Mouse (Mus musculus): ENCODE data around the gene Bglap2. TPM values are rescaled to one million over a fixed set of nuclear protein-coding genes. Genes with fewer than 3 reads are reported as not detected.

Bglap2 gene
- polyA plus RNA-seq, 1 experiment: 2.1 TPM

DNA sequence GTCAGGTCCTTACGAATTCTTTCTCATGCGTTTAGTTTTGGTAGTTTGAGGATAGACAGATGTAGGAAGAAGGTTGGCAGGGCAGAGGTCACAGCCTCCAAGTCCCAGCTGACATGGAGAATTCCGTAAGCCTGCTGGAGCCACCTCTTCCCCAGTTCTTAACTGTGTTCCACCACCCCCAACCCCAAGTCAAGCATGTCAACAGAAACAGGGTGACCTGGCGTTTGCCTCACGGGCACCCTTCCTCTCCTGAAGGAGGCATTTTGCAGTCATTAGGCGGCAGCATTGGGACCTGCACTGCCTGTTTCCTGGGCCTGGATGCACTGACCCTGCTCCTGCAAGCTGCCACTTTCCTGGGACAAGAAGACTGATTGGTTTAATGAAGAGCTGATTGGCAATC, 39.5 kb upstream of the Bglap2 start:
- DNase-seq: no peak
- TF ChIP-seq POLR2A (IDR thresholded peaks at IDR 0.05; ENCODE audit: borderline replicate concordance, insufficient read depth, low read length): no peak
- no peak for TF ChIP-seq CTCF (IDR thresholded peaks at IDR 0.05; ENCODE audit: borderline replicate concordance, insufficient read depth, low read depth, low read length)
- Histone ChIP-seq H3K4me3 (replicated peaks; ENCODE audit: insufficient read depth, low read depth, low read length) (no peak overlapping the region), H3K4me1 (ENCODE audit: control insufficient read depth, insufficient read depth, low read length) (peaks cover 58% of the 10 kb centered on the region), H3K27me3 (ENCODE audit: control insufficient read depth, insufficient read depth, low read length) (no peaks in the 10 kb centered on the region), H3K27ac (ENCODE audit: insufficient read depth, low read length) (no peak overlapping the region)
- WGBS: 74% methylated on average over 6 of the region's 6 CpGs

DNA sequence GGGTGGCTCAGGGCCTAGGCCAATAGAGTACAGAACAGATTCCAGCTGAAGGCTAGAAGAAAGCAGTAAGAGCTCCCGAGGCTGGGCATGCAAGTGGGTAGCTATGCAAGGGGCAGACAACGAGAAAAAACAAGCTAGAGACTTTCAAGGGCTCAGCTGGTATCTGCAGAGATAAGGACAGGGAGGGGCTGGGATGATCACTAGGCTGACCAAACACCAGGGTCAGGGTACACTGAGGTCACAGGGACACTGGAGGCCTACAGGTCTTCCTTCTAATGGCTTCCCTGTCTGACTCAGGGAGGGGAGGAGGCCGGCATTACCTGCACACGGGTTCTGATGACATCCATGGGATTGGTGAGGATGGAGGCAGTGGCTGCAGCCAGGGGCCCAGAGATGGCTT, 37.2 kb upstream of the Bglap2 start:
- no peak for TF ChIP-seq CTCF (IDR thresholded peaks at IDR 0.05; ENCODE audit: borderline replicate concordance, insufficient read depth, low read depth, low read length)
- no peak for TF ChIP-seq POLR2A (IDR thresholded peaks at IDR 0.05; ENCODE audit: borderline replicate concordance, insufficient read depth, low read length)
- H3K4me1 ChIP-seq (ENCODE audit: control insufficient read depth, insufficient read depth, low read length): peaks cover 49% of the 10 kb centered on the region
- no peak overlapping the region for H3K4me3 ChIP-seq (replicated peaks; ENCODE audit: insufficient read depth, low read depth, low read length)
- no peak for DNase-seq
- WGBS: 87% methylated on average over 4 of the region's 4 CpGs
- no peak overlapping the region for H3K27ac ChIP-seq (ENCODE audit: insufficient read depth, low read length)
- H3K27me3 ChIP-seq (ENCODE audit: control insufficient read depth, insufficient read depth, low read length): no peaks in the 10 kb centered on the region

DNA sequence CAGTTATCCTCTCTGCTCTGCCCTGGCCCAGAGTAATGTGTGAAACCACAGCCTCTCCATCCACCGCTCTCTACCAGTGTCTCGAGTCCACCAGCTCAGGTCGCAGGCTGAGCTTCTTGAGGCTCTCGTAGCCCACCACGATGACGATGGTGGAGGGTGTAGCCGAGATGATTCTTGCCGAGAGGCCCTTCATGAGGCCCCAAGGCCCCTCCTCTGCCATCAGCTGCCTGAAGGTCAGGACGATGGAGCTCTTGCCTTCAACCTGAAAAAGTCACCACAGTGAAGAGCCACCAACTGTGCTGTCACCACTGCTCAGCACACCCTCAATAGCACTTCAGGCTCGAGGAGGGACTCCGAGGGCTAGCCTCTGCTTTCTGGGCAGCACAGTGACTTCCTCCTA, 34.1 kb upstream of the Bglap2 start:
- no peak for TF ChIP-seq POLR2A (IDR thresholded peaks at IDR 0.05; ENCODE audit: borderline replicate concordance, insufficient read depth, low read length)
- TF ChIP-seq CTCF (IDR thresholded peaks at IDR 0.05; ENCODE audit: borderline replicate concordance, insufficient read depth, low read depth, low read length): no peak
- peaks cover 29% of the 10 kb centered on the region for H3K4me1 ChIP-seq (ENCODE audit: control insufficient read depth, insufficient read depth, low read length)
- DNase-seq: no peak
- H3K27me3 ChIP-seq (ENCODE audit: control insufficient read depth, insufficient read depth, low read length): no peaks in the 10 kb centered on the region
- H3K4me3 ChIP-seq (replicated peaks; ENCODE audit: insufficient read depth, low read depth, low read length): no peak overlapping the region
- WGBS: 85% methylated on average over 11 of the region's 11 CpGs
- H3K27ac ChIP-seq (ENCODE audit: insufficient read depth, low read length): no peak overlapping the region

DNA sequence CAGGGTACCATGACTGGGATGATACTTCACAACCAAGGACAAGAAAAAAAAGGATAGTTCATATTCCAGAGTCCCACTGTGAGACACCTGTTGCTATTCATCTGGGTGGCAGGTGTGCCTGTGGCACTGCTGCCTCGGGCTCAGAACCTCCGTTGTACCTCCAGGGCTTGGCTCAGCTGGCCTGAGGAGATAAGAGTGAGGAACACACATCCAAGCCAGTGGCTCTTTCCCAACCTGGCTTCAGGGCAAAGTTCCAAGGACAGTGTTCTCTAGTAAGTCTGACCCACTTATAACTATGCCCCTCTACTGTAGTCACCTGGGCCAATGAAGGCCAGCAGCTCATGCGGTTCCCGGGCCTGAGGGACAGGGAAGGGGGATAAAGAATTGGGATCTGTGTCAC, 33.2 kb upstream of the Bglap2 start:
- Histone ChIP-seq H3K4me1 (ENCODE audit: control insufficient read depth, insufficient read depth, low read length) (peaks cover 26% of the 10 kb centered on the region), H3K27me3 (ENCODE audit: control insufficient read depth, insufficient read depth, low read length) (no peaks in the 10 kb centered on the region), H3K27ac (ENCODE audit: insufficient read depth, low read length) (no peak overlapping the region), H3K4me3 (replicated peaks; ENCODE audit: insufficient read depth, low read depth, low read length) (no peak overlapping the region)
- no peak for DNase-seq
- 23% methylated on average over 4 of the region's 4 CpGs for WGBS
- no peak for TF ChIP-seq POLR2A (IDR thresholded peaks at IDR 0.05; ENCODE audit: borderline replicate concordance, insufficient read depth, low read length)

DNA sequence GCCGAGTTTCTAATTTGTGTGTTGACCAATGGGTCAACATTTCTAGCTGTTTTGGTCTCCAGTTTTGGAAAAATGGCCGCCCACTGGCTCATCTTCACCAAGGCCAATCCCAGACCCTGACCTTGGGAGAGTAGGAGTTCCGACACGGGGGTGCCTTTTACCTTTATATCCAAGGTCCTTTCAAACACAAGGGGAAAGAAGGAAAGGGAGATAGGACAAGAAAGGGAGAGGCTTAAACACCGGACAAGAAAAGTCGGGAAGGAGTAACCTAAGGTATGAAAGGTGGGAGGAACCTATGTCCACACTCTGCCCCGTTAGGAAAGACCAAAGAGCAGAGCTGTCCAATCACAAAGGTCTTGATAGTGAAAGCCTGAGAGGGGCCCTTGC, 32.1 kb upstream of the Bglap2 start:
- H3K27ac ChIP-seq (ENCODE audit: insufficient read depth, low read length): no peak overlapping the region; the same call in 1 of the 2 replicates
- peaks cover 18% of the 10 kb centered on the region for H3K4me1 ChIP-seq (ENCODE audit: control insufficient read depth, insufficient read depth, low read length)
- TF ChIP-seq CTCF (IDR thresholded peaks at IDR 0.05; ENCODE audit: borderline replicate concordance, insufficient read depth, low read depth, low read length) (no peak), POLR2A (IDR thresholded peaks at IDR 0.05; ENCODE audit: borderline replicate concordance, insufficient read depth, low read length) (no peak)
- no peak overlapping the region for H3K4me3 ChIP-seq (replicated peaks; ENCODE audit: insufficient read depth, low read depth, low read length)
- no peak for DNase-seq
- no peaks in the 10 kb centered on the region for H3K27me3 ChIP-seq (ENCODE audit: control insufficient read depth, insufficient read depth, low read length)
- WGBS: 31% methylated on average over 7 of the region's 7 CpGs

DNA sequence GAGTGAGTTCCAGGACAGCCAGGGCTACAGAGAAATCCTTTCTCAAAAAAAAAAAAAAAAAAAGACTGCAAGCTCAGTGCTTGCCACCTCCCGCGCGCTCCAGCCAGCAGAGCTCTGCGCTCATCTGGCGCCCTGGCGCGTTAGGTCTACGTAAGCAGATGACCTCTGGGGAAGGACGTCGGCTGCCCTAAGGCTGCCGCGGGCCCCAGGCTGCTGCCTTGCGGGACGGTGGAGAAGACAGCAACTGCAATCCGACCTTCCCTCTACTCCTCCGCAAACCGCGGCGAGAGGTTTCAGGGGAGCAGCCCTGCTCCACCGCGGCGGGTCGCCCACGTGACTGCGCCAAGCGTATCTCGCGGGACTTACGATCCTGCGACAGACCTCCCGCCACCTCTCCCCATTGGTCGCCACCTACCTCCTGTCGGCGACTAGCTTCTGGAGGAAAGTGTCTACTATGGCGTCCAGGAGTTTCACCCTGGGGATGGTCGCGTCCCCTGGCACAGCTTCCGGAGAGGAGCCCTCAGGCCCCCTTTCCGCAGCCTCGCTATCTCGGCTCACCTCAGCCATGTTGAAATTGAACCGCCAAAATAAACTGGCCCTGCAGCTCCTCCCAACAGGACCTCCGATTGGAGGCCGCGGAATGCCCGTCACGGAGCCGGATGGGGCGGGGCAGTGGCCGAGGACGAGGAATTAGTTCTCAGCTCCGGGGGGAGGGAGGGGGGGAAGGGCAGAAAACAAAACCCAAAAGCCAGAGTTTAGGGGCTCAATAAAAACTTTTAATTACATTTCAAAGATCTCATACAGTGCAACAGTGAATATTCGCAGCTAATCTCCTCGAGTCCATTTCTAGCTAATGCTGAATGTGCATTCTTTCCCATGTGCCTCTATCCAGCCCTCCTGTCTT, 31.5 kb upstream of the Bglap2 start, which contains the start of gene Pmf1:
Gene Pmf1, minus strand, starts transcription at position 591 of the 904 bp plus-strand sequence.
- peak within 1 kb of the TSS; percentile 72 for H3K4me3 ChIP-seq (replicated peaks; ENCODE audit: insufficient read depth, low read depth, low read length)
- WGBS: under 1% methylated on average over 54 of the region's 54 CpGs
- no peaks in the 10 kb centered on the region for H3K27me3 ChIP-seq (ENCODE audit: control insufficient read depth, insufficient read depth, low read length)
- peak within 1 kb of the TSS; percentile 77 for H3K27ac ChIP-seq (ENCODE audit: insufficient read depth, low read length)
- DNase-seq: peak; percentile 87 to 89
- peaks cover 17% of the 10 kb centered on the region for H3K4me1 ChIP-seq (ENCODE audit: control insufficient read depth, insufficient read depth, low read length)
- TF ChIP-seq POLR2A (IDR thresholded peaks at IDR 0.05; ENCODE audit: borderline replicate concordance, insufficient read depth, low read length) (peak; percentile 85), CTCF (IDR thresholded peaks at IDR 0.05; ENCODE audit: borderline replicate concordance, insufficient read depth, low read depth, low read length) (no peak)

DNA sequence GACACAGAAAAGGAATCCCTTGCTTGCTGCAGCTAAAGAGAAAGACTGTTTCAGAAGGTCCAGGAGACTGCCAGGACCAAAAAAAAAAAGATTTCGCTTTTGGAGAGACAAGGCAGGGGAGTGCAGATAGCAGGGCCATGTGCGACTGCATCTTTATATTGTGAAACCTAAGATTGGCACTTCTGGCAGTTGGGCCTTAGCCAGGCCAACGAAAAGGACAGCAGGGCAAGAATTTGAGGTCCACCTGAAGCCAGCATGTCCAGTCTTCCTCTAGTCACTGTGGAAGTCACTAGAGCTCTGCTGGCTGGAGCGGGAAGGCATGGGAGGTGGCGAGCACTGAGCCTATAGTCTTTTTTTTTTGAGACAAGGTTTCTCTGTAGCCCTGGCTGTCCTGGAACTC, 30.5 kb upstream of the Bglap2 start:
- H3K27ac ChIP-seq (ENCODE audit: insufficient read depth, low read length): no peak overlapping the region
- no peak for DNase-seq
- H3K4me3 ChIP-seq (replicated peaks; ENCODE audit: insufficient read depth, low read depth, low read length): no peak overlapping the region
- TF ChIP-seq POLR2A (IDR thresholded peaks at IDR 0.05; ENCODE audit: borderline replicate concordance, insufficient read depth, low read length): no peak
- no peak for TF ChIP-seq CTCF (IDR thresholded peaks at IDR 0.05; ENCODE audit: borderline replicate concordance, insufficient read depth, low read depth, low read length)
- H3K27me3 ChIP-seq (ENCODE audit: control insufficient read depth, insufficient read depth, low read length): no peaks in the 10 kb centered on the region
- 53% methylated on average over 5 of the region's 5 CpGs for WGBS
- H3K4me1 ChIP-seq (ENCODE audit: control insufficient read depth, insufficient read depth, low read length): peaks cover 17% of the 10 kb centered on the region

DNA sequence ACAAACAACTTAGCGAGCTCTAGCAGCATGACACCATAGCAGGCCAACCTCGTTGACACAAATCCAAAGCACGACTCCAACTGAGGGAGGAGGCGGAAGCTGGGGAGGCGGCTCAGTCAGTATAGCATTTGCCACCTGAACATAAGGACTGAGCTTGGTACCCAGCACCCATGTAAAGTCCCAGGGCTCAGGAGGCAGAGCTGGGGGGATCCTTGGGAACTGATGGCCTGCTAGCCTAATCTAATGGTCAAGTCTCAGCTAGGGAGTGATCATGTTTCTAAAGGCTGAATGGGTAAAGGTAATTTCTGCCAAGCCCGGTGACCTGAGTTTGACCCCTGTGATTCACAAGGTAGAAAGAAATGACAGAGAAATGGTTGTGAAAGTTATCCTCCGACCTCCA, 29.0 kb upstream of the Bglap2 start:
- no peak for TF ChIP-seq POLR2A (IDR thresholded peaks at IDR 0.05; ENCODE audit: borderline replicate concordance, insufficient read depth, low read length)

More for the DNA sequence above, 29.0 kb upstream of the Bglap2 start:
- Histone ChIP-seq H3K4me1 (ENCODE audit: control insufficient read depth, insufficient read depth, low read length) (peaks cover 9% of the 10 kb centered on the region), H3K27me3 (ENCODE audit: control insufficient read depth, insufficient read depth, low read length) (no peaks in the 10 kb centered on the region), H3K27ac (ENCODE audit: insufficient read depth, low read length) (no peak overlapping the region), H3K4me3 (replicated peaks; ENCODE audit: insufficient read depth, low read depth, low read length) (no peak overlapping the region)
- 47% methylated on average over 7 of the region's 7 CpGs for WGBS
- no peak for DNase-seq
